Mouse (Mus musculus): Measurements from ENCODE around the gene Prl2b1. TPM values are rescaled to one million over a fixed set of nuclear protein-coding genes. Genes with fewer than 3 reads are reported as not detected.

Prl2b1 gene
- not detected in 2 replicates for polyA plus RNA-seq (2015; fragmentation: Nextera tagmentation; extraction: Ambion mirVana)

DNA sequence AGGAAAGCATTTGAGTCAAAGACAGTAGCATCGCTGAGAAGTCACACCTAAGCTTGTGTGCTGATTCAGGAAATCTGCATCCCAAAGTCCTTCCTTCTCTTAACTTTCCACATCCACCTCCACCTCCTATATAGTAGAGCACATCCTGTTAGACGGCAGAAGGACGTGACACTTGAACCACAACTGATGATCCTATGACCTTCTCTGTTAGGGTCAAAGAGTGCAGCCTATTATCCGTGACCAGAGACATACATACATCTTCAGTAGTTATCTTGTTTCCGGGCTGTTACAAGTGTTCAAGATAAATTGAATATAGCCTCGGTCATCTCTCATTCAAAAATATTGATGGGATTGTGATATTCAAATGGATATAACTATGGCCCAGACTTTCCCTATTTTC lies at the start of gene Prl2b1:
Gene Prl2b1 (minus strand): TSS at position 101 of the 400 bp plus-strand sequence.
- Histone ChIP-seq H3K27me3 (replicated peaks) (no peaks in the 10 kb centered on the region), H3K4me2 (no peak within 1 kb of the TSS), H3K36me3 (no peaks in the 10 kb centered on the region), H3K9me3 (no peaks in the 10 kb centered on the region), H3K9ac (no peak within 1 kb of the TSS), H3K27ac (replicated peaks) (no peak within 1 kb of the TSS), H3K4me3 (no peak within 1 kb of the TSS), H3K4me1 (no peaks in the 10 kb centered on the region)
- no peak for ATAC-seq (ENCODE audit: extremely low read depth, insufficient number of reproducible peaks, low FRiP score, low TSS enrichment)
- WGBS: 61% methylated on average over 6 of the region's 6 CpGs

DNA sequence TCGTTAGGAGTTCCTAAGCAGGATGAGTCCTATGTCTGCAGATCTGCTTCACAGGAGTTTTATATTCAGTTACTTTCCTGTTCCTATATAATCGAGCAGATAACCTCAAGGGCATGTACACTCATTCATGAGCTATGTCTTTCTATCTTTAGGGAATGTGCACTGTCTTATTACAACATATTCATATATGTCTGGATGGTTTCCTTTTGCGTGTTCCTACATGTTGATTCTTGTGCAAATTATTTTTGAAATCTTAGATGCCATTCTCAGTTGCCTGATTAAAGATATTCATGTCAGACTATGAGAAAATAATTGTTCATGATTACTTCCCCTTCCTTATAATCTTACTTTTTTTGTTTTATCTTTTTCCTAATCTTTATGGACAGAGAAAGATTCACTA lies 47.9 kb upstream of the Prl2b1 start, which contains the start of gene Prl8a6:
Gene Prl8a6 (minus strand): TSS at position 101 of the 400 bp plus-strand sequence.
- Histone ChIP-seq H3K27ac (replicated peaks) (no peak within 1 kb of the TSS), H3K4me3 (no peak within 1 kb of the TSS), H3K9ac (no peak within 1 kb of the TSS), H3K4me2 (no peak within 1 kb of the TSS), H3K9me3 (0 out of 2 replicates have a peak, but pooled peaks cover 3% of the 10 kb centered on the region), H3K4me1 (no peaks in the 10 kb centered on the region), H3K27me3 (replicated peaks) (no peaks in the 10 kb centered on the region), H3K36me3 (no peaks in the 10 kb centered on the region)
- WGBS: 74% methylated on average over 3 of the region's 3 CpGs
- ATAC-seq (ENCODE audit: extremely low read depth, insufficient number of reproducible peaks, low FRiP score, low TSS enrichment): no peak

DNA sequence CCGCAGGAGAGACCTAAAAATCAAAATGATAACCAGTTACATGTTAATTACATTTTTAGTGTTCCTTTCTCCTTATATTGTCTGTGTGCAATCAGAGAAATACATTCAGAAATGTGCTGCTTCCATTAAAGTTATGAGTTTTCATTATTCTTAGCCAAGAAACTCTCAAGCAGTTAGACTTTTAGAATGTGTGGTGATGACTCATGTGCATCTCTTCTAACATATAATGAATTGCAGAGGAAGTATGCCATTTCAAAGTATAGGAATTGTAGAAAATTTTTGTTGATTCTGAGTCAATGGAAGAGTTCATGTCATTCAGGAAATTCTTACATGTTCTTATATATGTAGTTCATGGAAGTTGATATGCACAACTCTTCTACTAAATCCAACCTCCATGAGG lies 42.5 kb upstream of the Prl2b1 start:
- no peak for ATAC-seq (ENCODE audit: extremely low read depth, insufficient number of reproducible peaks, low FRiP score, low TSS enrichment)
- WGBS: 69% methylated on average over 1 of the region's 1 CpGs
- H3K9me3 ChIP-seq: no peaks in the 10 kb centered on the region
- H3K9ac ChIP-seq: no peak overlapping the region
- H3K4me3 ChIP-seq: no peak overlapping the region
- no peaks in the 10 kb centered on the region for H3K27me3 ChIP-seq (replicated peaks)
- no peaks in the 10 kb centered on the region for H3K36me3 ChIP-seq
- H3K4me2 ChIP-seq: no peak overlapping the region
- no peaks in the 10 kb centered on the region for H3K4me1 ChIP-seq
- no peak overlapping the region for H3K27ac ChIP-seq (replicated peaks)

DNA sequence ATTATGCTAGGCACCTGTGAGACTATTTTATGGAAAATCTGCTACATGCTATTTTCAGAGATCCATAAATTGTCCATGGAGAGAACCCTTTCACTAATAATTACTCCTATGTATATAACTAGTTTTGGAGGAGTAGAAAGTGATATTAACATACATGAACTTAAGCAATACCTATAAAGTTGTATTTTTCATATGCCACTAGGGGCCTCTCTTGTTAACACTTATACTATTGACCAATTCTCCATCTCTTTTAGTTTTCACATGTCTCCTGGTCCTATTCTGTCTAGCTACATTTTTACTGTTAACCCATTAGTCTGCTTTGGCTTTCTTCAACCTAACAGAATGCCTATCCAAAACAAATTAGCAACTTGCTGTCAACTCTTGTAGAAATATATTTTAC lies 23.0 kb upstream of the Prl2b1 start:
- H3K4me3 ChIP-seq: no peak overlapping the region
- no peak overlapping the region for H3K9ac ChIP-seq
- H3K9me3 ChIP-seq: no peaks in the 10 kb centered on the region
- ATAC-seq (ENCODE audit: extremely low read depth, insufficient number of reproducible peaks, low FRiP score, low TSS enrichment): no peak
- no peak overlapping the region for H3K27ac ChIP-seq (replicated peaks)
- H3K27me3 ChIP-seq (replicated peaks): no peaks in the 10 kb centered on the region
- H3K36me3 ChIP-seq: no peaks in the 10 kb centered on the region
- H3K4me2 ChIP-seq: no peak overlapping the region
- no peaks in the 10 kb centered on the region for H3K4me1 ChIP-seq

DNA sequence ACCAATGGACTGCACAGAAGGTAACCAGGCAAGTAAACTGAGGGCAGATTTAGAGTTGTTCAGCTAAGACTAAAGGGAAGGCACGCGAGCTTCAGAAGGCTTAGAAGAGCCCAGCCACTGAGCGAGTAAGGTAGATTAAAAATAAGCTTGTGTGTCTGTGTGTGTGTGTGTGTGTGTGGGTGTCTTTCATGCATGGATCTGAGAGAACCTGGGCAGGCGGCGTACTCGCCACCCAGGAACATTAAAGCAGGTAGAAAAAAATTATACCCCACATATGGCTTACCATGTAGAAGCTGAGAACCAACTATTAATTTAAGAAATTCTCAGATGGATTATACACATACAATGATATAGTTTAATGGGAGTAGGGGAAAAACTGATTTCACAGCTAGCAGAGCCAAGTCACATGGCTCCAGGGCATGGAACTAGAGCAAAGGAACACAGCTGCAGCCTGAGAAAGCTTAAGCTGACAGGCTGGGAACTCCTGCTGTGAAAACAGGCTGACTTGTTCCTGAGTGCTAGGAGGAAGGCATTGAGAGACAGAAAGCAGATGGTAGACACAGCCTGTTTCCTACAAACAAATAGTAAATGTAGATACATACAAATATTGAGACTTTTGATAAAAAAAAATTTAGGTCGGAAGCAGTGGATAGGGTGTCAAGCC lies 8.5 kb upstream of the Prl2b1 start:
- Histone ChIP-seq H3K36me3 (no peaks in the 10 kb centered on the region), H3K9ac (no peak overlapping the region), H3K27me3 (replicated peaks) (no peaks in the 10 kb centered on the region), H3K4me2 (no peak overlapping the region), H3K4me3 (no peak overlapping the region), H3K4me1 (no peaks in the 10 kb centered on the region), H3K27ac (replicated peaks) (no peak overlapping the region), H3K9me3 (no peaks in the 10 kb centered on the region)
- no peak for ATAC-seq (ENCODE audit: extremely low read depth, insufficient number of reproducible peaks, low FRiP score, low TSS enrichment)
- 86% methylated on average over 7 of the region's 7 CpGs for WGBS

DNA sequence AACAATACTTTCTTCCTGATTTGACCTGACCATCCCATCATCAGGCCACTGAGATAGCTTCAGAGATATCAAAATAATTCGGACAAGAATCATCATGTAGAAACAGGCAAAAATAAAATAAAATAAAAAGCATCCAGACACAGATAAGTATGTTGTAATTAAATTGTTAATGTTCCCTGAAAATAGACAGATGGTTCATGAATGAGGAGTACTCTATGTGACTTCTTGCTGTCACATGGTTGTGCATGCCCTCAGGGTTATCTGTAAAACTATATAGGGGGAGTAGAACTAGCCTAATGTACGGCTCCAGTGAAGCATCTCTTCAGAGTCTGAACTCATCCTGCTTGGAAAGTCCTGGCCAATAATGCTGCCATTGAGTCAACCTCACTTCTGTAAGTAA lies 45.3 kb downstream of the Prl2b1 start, which contains the start of gene Prl8a2:
Gene Prl8a2 (plus strand): TSS at position 301 of the 400 bp plus-strand sequence.
- WGBS: 52% methylated on average over 2 of the region's 2 CpGs

DNA sequence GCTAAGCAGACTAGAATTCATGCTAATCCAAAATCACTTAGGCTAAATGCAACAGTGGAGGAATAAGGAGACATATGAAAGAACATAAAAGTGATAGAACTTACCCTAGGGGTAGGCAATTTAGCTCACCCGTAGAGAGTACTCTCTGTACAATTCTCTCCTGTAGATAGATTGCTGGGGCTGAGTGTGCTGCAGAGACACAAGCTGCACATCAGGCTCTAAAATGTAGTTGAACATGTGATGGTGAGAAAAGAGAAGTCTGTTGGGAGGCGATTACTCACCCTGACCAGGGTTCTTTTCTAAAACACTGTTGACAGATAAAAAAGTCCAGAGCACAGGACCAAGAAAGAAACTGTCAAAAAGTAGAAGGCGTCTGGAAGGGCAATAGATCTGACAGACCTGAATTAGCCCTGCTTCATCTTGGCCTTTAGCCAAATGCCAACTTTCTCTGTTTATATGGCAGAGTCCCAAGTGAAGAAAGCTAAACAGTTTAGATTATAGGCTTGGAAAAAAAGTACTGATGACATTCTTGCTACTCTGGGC lies 47.8 kb downstream of the Prl2b1 start:
- no peaks in the 10 kb centered on the region for H3K9me3 ChIP-seq
- no peak overlapping the region for H3K9ac ChIP-seq
- peak overlapping the region; percentile 58 for H3K27ac ChIP-seq (replicated peaks)
- peak; percentile 37; the same call in 1 of the 2 replicates for ATAC-seq (ENCODE audit: extremely low read depth, insufficient number of reproducible peaks, low FRiP score, low TSS enrichment)
- peaks cover 8% of the 10 kb centered on the region; the same call in 1 of the 2 replicates for H3K4me1 ChIP-seq
- WGBS: 14% methylated on average over 3 of the region's 3 CpGs
- H3K4me3 ChIP-seq: no peak overlapping the region
- no peaks in the 10 kb centered on the region for H3K36me3 ChIP-seq
- H3K27me3 ChIP-seq (replicated peaks): no peaks in the 10 kb centered on the region
- peak overlapping the region; percentile 14; the same call in 1 of the 2 replicates for H3K4me2 ChIP-seq

More for the DNA sequence above, 45.3 kb downstream of the Prl2b1 start, which contains the start of gene Prl8a2:
- Histone ChIP-seq H3K9me3 (no peaks in the 10 kb centered on the region), H3K4me1 (peaks cover 8% of the 10 kb centered on the region; the same call in 1 of the 2 replicates), H3K4me2 (no peak within 1 kb of the TSS), H3K36me3 (no peaks in the 10 kb centered on the region), H3K27me3 (replicated peaks) (no peaks in the 10 kb centered on the region), H3K4me3 (no peak within 1 kb of the TSS), H3K9ac (no peak within 1 kb of the TSS), H3K27ac (replicated peaks) (no peak within 1 kb of the TSS)
- ATAC-seq (ENCODE audit: extremely low read depth, insufficient number of reproducible peaks, low FRiP score, low TSS enrichment): no peak

DNA sequence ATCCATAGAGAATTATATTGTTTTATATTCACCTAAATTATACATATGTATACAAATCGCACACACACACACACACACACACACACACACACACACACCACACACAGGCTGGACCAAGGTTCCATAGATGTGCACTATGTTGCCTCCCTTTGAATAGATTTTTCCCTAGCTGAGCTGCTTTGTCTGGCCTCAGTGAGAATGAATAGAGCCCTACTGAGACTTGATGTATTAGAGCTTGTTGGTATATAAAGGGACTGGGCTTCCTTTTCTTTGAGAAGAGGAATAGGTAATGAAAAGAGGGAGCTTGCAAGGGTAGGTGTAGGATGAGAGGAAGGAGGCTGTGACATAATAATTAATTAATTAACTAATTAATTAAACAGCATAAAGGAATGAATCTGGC lies 55.7 kb downstream of the Prl2b1 start:
- no peaks in the 10 kb centered on the region for H3K27me3 ChIP-seq (replicated peaks)
- H3K9ac ChIP-seq: no peak overlapping the region
- no peak overlapping the region for H3K4me3 ChIP-seq
- H3K4me2 ChIP-seq: no peak overlapping the region
- no peak overlapping the region for H3K27ac ChIP-seq (replicated peaks)
- no peaks in the 10 kb centered on the region for H3K36me3 ChIP-seq
- no peaks in the 10 kb centered on the region for H3K4me1 ChIP-seq
- no peak for ATAC-seq (ENCODE audit: extremely low read depth, insufficient number of reproducible peaks, low FRiP score, low TSS enrichment)
- no peaks in the 10 kb centered on the region for H3K9me3 ChIP-seq
- 79% methylated on average over 1 of the region's 1 CpGs for WGBS

Other genes with a start within 250 kb of the Prl2b1 start
- not detected in 2 replicates for gene Prl3d3, start 234.1 kb downstream of the Prl2b1 start, polyA plus RNA-seq (2015; fragmentation: Nextera tagmentation; extraction: Ambion mirVana)
- gene Prl3c1, start 194.2 kb downstream of the Prl2b1 start, polyA plus RNA-seq (2015; fragmentation: Nextera tagmentation; extraction: Ambion mirVana): not detected in 2 replicates
- gene Prl3b1, start 149.0 kb downstream of the Prl2b1 start, polyA plus RNA-seq (2015; fragmentation: Nextera tagmentation; extraction: Ambion mirVana): not detected in 2 replicates
- not detected in 2 replicates for gene Prl3a1, start 131.4 kb downstream of the Prl2b1 start, polyA plus RNA-seq (2015; fragmentation: Nextera tagmentation; extraction: Ambion mirVana)
- not detected in 2 replicates for gene Prl6a1, start 78.2 kb downstream of the Prl2b1 start, polyA plus RNA-seq (2015; fragmentation: Nextera tagmentation; extraction: Ambion mirVana)
- not detected in 2 replicates for gene Prl8a2, start 45.2 kb downstream of the Prl2b1 start, polyA plus RNA-seq (2015; fragmentation: Nextera tagmentation; extraction: Ambion mirVana)
- not detected in 2 replicates for gene Prl8a6, start 47.8 kb upstream of the Prl2b1 start, polyA plus RNA-seq (2015; fragmentation: Nextera tagmentation; extraction: Ambion mirVana)
- gene Prl8a8, start 122.4 kb upstream of the Prl2b1 start, polyA plus RNA-seq (2015; fragmentation: Nextera tagmentation; extraction: Ambion mirVana): not detected in 2 replicates
- not detected in 2 replicates for gene Prl8a9, start 173.8 kb upstream of the Prl2b1 start, polyA plus RNA-seq (2015; fragmentation: Nextera tagmentation; extraction: Ambion mirVana)
- gene Prl8a1, start 191.3 kb upstream of the Prl2b1 start, polyA plus RNA-seq (2015; fragmentation: Nextera tagmentation; extraction: Ambion mirVana): not detected in 2 replicates
- gene Prl7b1, start 219.7 kb upstream of the Prl2b1 start, polyA plus RNA-seq (2015; fragmentation: Nextera tagmentation; extraction: Ambion mirVana): not detected in 2 replicates

Measured in heart, embryonic 13.5 days (tissue).